Mouse (Mus musculus): ENCODE data around the gene Topors.
"Not testable (repeated sequence)": the region's sequence is repeated elsewhere in the genome, so short reads cannot be mapped to it uniquely, and the experiment has no call there.

Topors gene

DNA sequence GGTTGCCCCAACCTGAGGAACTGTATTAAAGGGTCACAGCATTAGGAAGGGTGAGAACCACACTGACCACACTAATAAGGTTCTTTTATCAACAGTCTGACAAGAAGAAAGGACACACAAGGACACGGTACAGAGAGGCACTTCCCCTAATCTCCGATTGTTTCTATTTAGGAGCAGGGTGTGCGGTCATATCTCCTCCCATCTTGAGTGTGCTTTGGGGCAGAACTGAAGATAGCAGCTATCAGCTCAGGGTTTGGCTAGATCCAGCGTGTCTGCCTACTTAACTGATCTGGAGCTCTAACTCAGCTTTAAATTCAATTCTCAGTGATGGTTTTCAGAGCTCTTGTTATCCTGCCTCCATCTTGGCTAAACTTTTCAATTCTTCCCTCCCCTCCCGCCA, 29.5 kb upstream of the Topors start:
- Histone ChIP-seq H3K4me3 (replicated peaks; ENCODE audit: low read length) (no peak overlapping the region), H3K4me1 (replicated peaks; ENCODE audit: low read depth, low read length) (no peaks in the 10 kb centered on the region), H3K36me3 (ENCODE audit: insufficient read depth, low read length) (no peaks in the 10 kb centered on the region), H3K9me3 (ENCODE audit: low read length) (peaks cover 25% of the 10 kb centered on the region), H3K27me3 (ENCODE audit: insufficient read depth, low read length) (peaks cover 11% of the 10 kb centered on the region)
- TF ChIP-seq NANOG (IDR thresholded peaks at IDR 0.05; ENCODE audit: borderline replicate concordance, low read length) (no peak), POU5F1 (IDR thresholded peaks at IDR 0.05; ENCODE audit: borderline replicate concordance, low read length) (no peak), CTCF (conservative IDR thresholded peaks at IDR 0.05; ENCODE audit: low read length) (no peak)

DNA sequence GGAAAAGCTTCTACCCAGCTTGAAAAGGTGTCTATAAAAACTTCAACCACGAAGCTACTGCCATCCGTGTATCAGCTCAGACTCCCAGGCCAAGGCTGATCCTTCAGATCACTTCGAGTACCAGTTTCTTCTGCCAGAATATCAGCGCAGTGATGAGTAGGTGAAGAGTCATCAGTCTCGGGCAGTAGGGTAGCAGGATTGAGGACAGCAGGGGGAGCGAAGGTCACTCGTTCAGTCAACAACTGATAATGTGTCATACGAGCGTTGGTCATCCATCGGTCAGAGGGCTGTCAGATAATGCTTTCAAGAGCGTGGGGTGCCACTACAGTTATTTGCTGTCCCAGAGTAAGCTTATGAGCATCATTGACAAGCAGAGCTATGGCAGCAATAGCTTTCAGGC, 21.9 kb upstream of the Topors start:
- H3K4me3 ChIP-seq (replicated peaks; ENCODE audit: low read length); H3K36me3 ChIP-seq (ENCODE audit: insufficient read depth, low read length); H3K27me3 ChIP-seq (ENCODE audit: insufficient read depth, low read length): not testable (repeated sequence)

DNA sequence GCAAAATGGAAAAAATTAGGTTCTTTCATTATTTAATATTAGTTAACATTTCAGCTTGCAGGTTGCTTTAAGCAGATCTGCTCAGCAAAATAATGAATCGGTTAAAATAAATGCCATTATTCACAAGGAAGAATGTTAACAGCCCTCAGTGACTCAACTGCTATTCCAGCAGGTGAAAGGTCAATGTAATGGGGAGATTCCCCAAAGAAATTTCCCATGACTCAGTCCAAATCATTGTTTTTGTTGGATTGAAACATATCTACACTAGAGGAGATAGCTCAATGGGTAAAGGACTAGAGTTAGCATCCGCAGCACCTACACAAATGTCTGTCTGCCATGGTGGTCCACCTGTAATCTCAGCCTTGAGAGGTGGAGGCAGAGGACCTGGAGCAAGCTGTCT, 19.4 kb upstream of the Topors start:
- H3K27me3 ChIP-seq (ENCODE audit: insufficient read depth, low read length), result no peaks in the 10 kb centered on the region
- H3K4me3 ChIP-seq (replicated peaks; ENCODE audit: low read length), result no peak overlapping the region
- H3K9me3 ChIP-seq (ENCODE audit: low read length), result peaks cover 45% of the 10 kb centered on the region
- peaks cover 17% of the 10 kb centered on the region for H3K4me1 ChIP-seq (replicated peaks; ENCODE audit: low read depth, low read length)
- H3K36me3 ChIP-seq (ENCODE audit: insufficient read depth, low read length), result no peaks in the 10 kb centered on the region
- TF ChIP-seq CTCF (conservative IDR thresholded peaks at IDR 0.05; ENCODE audit: low read length) (no peak), NANOG (IDR thresholded peaks at IDR 0.05; ENCODE audit: borderline replicate concordance, low read length) (no peak), POU5F1 (IDR thresholded peaks at IDR 0.05; ENCODE audit: borderline replicate concordance, low read length) (no peak)

More for the DNA sequence above, 21.9 kb upstream of the Topors start:
- peaks cover 63% of the 10 kb centered on the region for H3K9me3 ChIP-seq (ENCODE audit: low read length)
- not testable (repeated sequence) for H3K4me1 ChIP-seq (replicated peaks; ENCODE audit: low read depth, low read length)

DNA sequence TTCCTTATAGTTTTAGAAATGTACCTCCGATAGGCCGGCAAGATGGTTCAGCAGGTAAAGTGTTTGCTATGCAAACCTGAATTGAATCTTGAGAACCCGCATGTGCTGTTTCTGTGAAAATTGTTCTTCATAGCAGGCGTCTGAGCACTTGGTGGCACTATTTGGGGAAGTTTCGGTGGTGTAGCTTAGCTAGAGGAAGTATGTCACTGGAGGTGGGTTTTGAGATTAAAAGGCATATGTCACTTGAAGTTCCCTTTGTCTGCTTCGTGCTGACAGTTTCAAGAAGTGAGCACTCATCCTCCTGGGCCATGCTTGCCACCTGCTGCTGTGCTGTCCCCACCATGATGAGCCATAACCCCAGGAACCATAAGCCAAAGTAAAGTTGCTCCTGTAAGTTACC, 17.8 kb upstream of the Topors start:
- H3K27me3 ChIP-seq (ENCODE audit: insufficient read depth, low read length), result no peaks in the 10 kb centered on the region

DNA sequence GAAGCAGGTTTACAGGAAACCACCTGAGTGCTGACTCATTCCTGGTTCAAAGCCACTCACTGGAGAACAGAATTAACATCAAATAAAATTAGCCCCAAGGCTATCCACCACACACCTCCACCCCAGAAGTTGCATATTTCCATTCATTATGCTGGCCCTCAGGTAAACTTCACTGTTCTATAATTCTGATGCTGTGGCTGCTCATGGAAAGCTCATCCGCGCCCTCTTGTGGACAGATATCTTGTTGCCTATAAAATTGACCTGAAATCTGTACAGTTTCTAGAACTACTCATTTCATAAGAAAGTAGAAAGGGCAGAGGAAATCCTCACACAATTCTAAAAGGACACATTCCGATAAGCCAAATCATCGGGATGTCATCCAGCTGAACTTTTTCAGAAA, 15.9 kb upstream of the Topors start:
- Histone ChIP-seq H3K4me3 (replicated peaks; ENCODE audit: low read length) (no peak overlapping the region), H3K27me3 (ENCODE audit: insufficient read depth, low read length) (no peaks in the 10 kb centered on the region), H3K9me3 (ENCODE audit: low read length) (peaks cover 14% of the 10 kb centered on the region), H3K36me3 (ENCODE audit: insufficient read depth, low read length) (no peaks in the 10 kb centered on the region), H3K4me1 (replicated peaks; ENCODE audit: low read depth, low read length) (peaks cover 17% of the 10 kb centered on the region)
- peak; percentile 54 for TF ChIP-seq CTCF (conservative IDR thresholded peaks at IDR 0.05; ENCODE audit: low read length)
- no peak for TF ChIP-seq NANOG (IDR thresholded peaks at IDR 0.05; ENCODE audit: borderline replicate concordance, low read length)

More for the DNA sequence above, 17.8 kb upstream of the Topors start:
- Histone ChIP-seq H3K4me3 (replicated peaks; ENCODE audit: low read length) (no peak overlapping the region), H3K4me1 (replicated peaks; ENCODE audit: low read depth, low read length) (peaks cover 17% of the 10 kb centered on the region), H3K36me3 (ENCODE audit: insufficient read depth, low read length) (no peaks in the 10 kb centered on the region), H3K9me3 (ENCODE audit: low read length) (peaks cover 33% of the 10 kb centered on the region)
- no peak for TF ChIP-seq NANOG (IDR thresholded peaks at IDR 0.05; ENCODE audit: borderline replicate concordance, low read length)
- no peak for TF ChIP-seq CTCF (conservative IDR thresholded peaks at IDR 0.05; ENCODE audit: low read length)
- TF ChIP-seq POU5F1 (IDR thresholded peaks at IDR 0.05; ENCODE audit: borderline replicate concordance, low read length), result no peak

DNA sequence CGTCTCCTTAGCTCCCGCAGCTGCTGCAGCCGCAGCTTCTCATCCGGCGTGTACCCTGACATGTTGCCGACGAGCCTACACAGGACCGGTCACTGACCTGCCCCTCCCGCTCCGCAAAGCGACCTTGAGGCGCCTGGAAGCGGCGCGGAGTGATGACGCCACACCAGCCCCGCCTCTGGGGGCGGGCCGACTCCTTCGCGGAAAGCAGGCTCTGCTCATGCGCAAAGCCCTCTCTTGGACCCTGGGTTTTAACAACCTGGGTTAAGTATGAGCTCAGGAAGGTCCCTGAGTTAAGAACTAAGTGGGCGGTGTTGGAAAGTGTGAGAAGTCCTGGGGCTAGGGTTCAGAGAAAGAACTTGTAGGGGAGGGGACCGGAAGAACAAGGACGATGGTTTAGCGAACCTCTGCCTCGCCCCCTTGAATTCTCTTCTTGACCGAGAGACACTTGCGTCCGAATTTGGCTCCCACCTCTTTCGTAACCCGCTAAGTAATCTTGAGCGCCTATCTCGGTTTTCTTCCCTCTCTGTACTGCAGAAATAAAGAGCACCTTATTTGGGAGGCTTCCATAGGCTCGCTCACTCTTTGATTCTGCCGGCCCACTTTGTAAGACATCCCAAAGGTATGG, 9.7 kb upstream of the Topors start, which contains the start of gene Ndufb6:
TSS of gene Ndufb6 (minus strand) at position 146 of the 625 bp plus-strand sequence.
- Histone ChIP-seq H3K27me3 (ENCODE audit: insufficient read depth, low read length) (no peaks in the 10 kb centered on the region), H3K9me3 (ENCODE audit: low read length) (no peaks in the 10 kb centered on the region), H3K4me1 (replicated peaks; ENCODE audit: low read depth, low read length) (peaks cover 17% of the 10 kb centered on the region), H3K4me3 (replicated peaks; ENCODE audit: low read length) (peak within 1 kb of the TSS; percentile 100), H3K36me3 (ENCODE audit: insufficient read depth, low read length) (peaks cover 25% of the 10 kb centered on the region)
- TF ChIP-seq CTCF (conservative IDR thresholded peaks at IDR 0.05; ENCODE audit: low read length) (no peak), POU5F1 (IDR thresholded peaks at IDR 0.05; ENCODE audit: borderline replicate concordance, low read length) (no peak), NANOG (IDR thresholded peaks at IDR 0.05; ENCODE audit: borderline replicate concordance, low read length) (no peak)

DNA sequence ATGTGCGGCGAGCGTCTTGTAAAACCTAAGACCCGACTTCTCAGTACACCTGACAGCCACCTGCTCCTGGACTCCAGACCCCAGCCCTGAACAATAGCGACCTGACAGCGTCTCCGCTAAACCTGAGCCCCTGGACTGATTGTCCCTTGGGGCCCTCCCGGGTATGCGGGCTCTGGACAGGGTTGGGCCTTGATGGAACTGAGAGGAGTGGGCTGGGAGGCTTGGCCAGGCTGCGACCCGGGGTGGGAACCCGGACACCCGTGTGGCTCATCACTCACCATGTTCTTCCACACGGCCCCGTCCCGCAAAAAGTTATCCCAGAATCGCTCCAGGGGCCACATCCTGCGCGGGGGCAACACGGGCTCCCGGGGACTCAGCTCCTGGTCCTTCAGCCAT, 9.2 kb upstream of the Topors start:
- no peak for TF ChIP-seq NANOG (IDR thresholded peaks at IDR 0.05; ENCODE audit: borderline replicate concordance, low read length)
- TF ChIP-seq CTCF (conservative IDR thresholded peaks at IDR 0.05; ENCODE audit: low read length), result no peak
- TF ChIP-seq POU5F1 (IDR thresholded peaks at IDR 0.05; ENCODE audit: borderline replicate concordance, low read length), result no peak
- H3K9me3 ChIP-seq (ENCODE audit: low read length), result no peaks in the 10 kb centered on the region
- H3K4me1 ChIP-seq (replicated peaks; ENCODE audit: low read depth, low read length), result peaks cover 17% of the 10 kb centered on the region
- peaks cover 29% of the 10 kb centered on the region for H3K36me3 ChIP-seq (ENCODE audit: insufficient read depth, low read length)
- peak overlapping the region; percentile 100 for H3K4me3 ChIP-seq (replicated peaks; ENCODE audit: low read length)
- no peaks in the 10 kb centered on the region for H3K27me3 ChIP-seq (ENCODE audit: insufficient read depth, low read length)

DNA sequence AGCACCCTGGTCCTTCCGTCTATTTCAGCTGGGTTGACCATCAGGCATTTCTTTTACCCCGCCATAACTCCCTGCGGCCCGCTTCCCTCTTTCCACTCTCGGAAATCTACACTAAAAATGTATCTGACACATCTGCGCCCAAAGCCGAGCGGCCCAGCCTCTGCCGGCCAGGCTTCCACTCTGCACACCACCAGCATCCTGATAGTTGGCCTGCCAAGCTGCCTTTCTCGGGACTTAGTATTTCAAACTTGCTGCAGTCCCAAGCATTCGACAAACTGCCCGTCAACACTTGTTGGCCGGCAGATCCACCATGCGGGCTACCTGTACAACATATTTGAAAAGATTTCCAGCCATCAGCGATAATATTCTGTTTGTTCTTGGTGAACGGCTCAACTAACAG, 815 bp downstream of the Topors start:
- Histone ChIP-seq H3K9me3 (ENCODE audit: low read length) (no peaks in the 10 kb centered on the region), H3K27me3 (ENCODE audit: insufficient read depth, low read length) (no peaks in the 10 kb centered on the region), H3K4me3 (replicated peaks; ENCODE audit: low read length) (peak overlapping the region; percentile 98), H3K36me3 (ENCODE audit: insufficient read depth, low read length) (peaks cover 65% of the 10 kb centered on the region), H3K4me1 (replicated peaks; ENCODE audit: low read depth, low read length) (peaks cover 65% of the 10 kb centered on the region)
- TF ChIP-seq POU5F1 (IDR thresholded peaks at IDR 0.05; ENCODE audit: borderline replicate concordance, low read length) (no peak), CTCF (conservative IDR thresholded peaks at IDR 0.05; ENCODE audit: low read length) (no peak), NANOG (IDR thresholded peaks at IDR 0.05; ENCODE audit: borderline replicate concordance, low read length) (no peak)

DNA sequence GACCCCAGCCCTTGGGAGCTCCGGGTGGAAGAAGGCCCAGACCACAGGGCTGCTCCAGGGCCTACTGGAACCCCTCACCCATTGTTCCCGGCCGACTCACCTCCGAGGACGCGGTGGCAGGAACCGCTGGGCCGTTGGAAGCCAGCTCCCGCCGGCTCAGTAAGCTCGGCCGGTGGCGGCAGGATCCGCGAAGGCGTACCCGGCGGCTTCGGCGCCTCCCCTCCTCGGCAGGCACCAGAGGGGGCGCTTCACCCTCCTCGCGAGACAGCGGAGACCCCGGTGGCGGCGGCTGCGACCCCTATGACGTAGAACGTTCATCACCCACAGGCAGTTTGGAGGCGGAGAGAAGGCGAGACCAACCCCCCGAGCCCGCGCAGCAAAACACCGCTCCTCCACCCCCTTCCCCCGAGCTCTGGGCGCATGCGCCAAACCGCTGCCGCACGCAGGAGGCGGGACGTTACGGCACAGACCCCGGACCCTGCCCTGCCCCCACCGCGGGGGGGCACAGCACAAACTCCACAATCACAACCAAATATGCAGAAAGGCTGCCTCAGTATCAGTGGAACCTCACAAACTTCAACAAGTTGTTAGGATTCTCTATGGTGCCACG, 1.3 kb downstream of the Topors start:
- peak overlapping the region; percentile 98 for H3K4me3 ChIP-seq (replicated peaks; ENCODE audit: low read length)
- H3K9me3 ChIP-seq (ENCODE audit: low read length), result no peaks in the 10 kb centered on the region
- H3K27me3 ChIP-seq (ENCODE audit: insufficient read depth, low read length), result no peaks in the 10 kb centered on the region
- H3K4me1 ChIP-seq (replicated peaks; ENCODE audit: low read depth, low read length), result peaks cover 67% of the 10 kb centered on the region
- H3K36me3 ChIP-seq (ENCODE audit: insufficient read depth, low read length), result peaks cover 64% of the 10 kb centered on the region
- no peak for TF ChIP-seq POU5F1 (IDR thresholded peaks at IDR 0.05; ENCODE audit: borderline replicate concordance, low read length)
- TF ChIP-seq CTCF (conservative IDR thresholded peaks at IDR 0.05; ENCODE audit: low read length), result no peak
